ENCODE assay signal across 17 mouse cellular contexts in genomic region chr3:95934448-95934847, GRCm38 (mm10). TPM values are rescaled to one million over a fixed set of nuclear protein-coding genes. Genes with fewer than 3 reads are reported as not detected.
"Had no signal": no experiment of that assay in that cellular context is flagged by ENCODE, and none has a peak within 500 bp of the region (broad histone marks: within the 10 kb centered on the region; RNA-seq: fewer than 3 reads in every experiment).

No protein-coding gene starts in this region.

- H3K9ac ChIP-seq: neural tube, embryonic 13.5 days; neural tube, embryonic 15.5 days; stomach, embryonic 15.5 days had no signal

- DNase-seq: retina, postnatal 1 day; right cerebral cortex, adult 18-20 months; right cerebral cortex, postnatal 14 days; right cerebral cortex, postnatal 25 days; right cerebral cortex, postnatal 4 days; spleen, adult 18-20 months; thymus, adult 18-20 months; thymus, adult 2 months; thymus, postnatal 14 days; thymus, postnatal 25 days; thymus, postnatal 36 days; thymus, postnatal 4 days had no signal

- H3K9me3 ChIP-seq: neural tube, embryonic 13.5 days; neural tube, embryonic 15.5 days; stomach, embryonic 15.5 days had no signal

- H3K27me3 ChIP-seq: neural tube, embryonic 13.5 days; neural tube, embryonic 15.5 days; stomach, embryonic 15.5 days had no signal

- H3K27ac ChIP-seq: neural tube, embryonic 13.5 days; neural tube, embryonic 15.5 days; stomach, embryonic 15.5 days; stomach, postnatal 0 days had no signal

- H3K4me3 ChIP-seq: neural tube, embryonic 13.5 days; neural tube, embryonic 15.5 days; stomach, embryonic 15.5 days had no signal

RNA-seq across cellular contexts. Expression of gene Car14, which starts 30.0 kb away (rescaled TPM):
- total RNA-seq: neutrophil, adult 5-6 weeks had no signal
